Mouse (Mus musculus) telencephalon, adult 2 months (tissue): ENCODE measurements at regions not wholly inside any gene's neighbourhood (a gene's known extent, or its start where the extent isn't known, plus 50 kb on each side); places are given as distances from the start of the nearest gene placed in this dataset.
A peak's percentile ranks its signal among the peaks of the same experiment; 100 is the strongest.

Experiments used
- DNase-seq: peaks from one replicate; pipeline ENCODE4 v3.0.0-alpha.2; 2011; ENCODE audit warnings: low read depth, low spot score

GRCm38 (mm10) chr16:62496697-62497096, 289.9 kb downstream of the Nsun3 start:
- no peak for DNase-seq

GRCm38 (mm10) chr16:62470133-62470532, 316.5 kb downstream of the Nsun3 start:
- DNase-seq: peak; percentile 24

GRCm38 (mm10) chr16:62469286-62469685, 317.3 kb downstream of the Nsun3 start:
- no peak for DNase-seq

- DNase-seq: no peak
These were observed 317.8 kb downstream of the Nsun3 start for GRCm38 (mm10) chr16:62468846-62469245.

- no peak for DNase-seq
These were observed 326.6 kb downstream of the Nsun3 start for GRCm38 (mm10) chr16:62459949-62460551.

- no peak for DNase-seq
These were observed 336.9 kb downstream of the Nsun3 start for GRCm38 (mm10) chr16:62449735-62450134.

- no peak for DNase-seq
These were observed 339.2 kb downstream of the Nsun3 start for GRCm38 (mm10) chr16:62447380-62447779.

GRCm38 (mm10) chr16:62441197-62441596, 345.4 kb downstream of the Nsun3 start:
- peak; percentile 78 for DNase-seq

- DNase-seq: peak; percentile 72
These were observed 353.5 kb downstream of the Nsun3 start for GRCm38 (mm10) chr16:62433125-62433524.

GRCm38 (mm10) chr16:62414485-62414884, 372.1 kb downstream of the Nsun3 start:
- no peak for DNase-seq

- peak; percentile 38 for DNase-seq
These were observed 379.0 kb downstream of the Nsun3 start for GRCm38 (mm10) chr16:62407526-62408165.

GRCm38 (mm10) chr16:62406458-62406857, 380.2 kb downstream of the Nsun3 start:
- no peak for DNase-seq

- DNase-seq: no peak
These were observed 429.3 kb downstream of the Nsun3 start for GRCm38 (mm10) chr16:62357279-62357678.

GRCm38 (mm10) chr16:62356349-62356748, 430.3 kb downstream of the Nsun3 start:
- no peak for DNase-seq

- DNase-seq: peak; percentile 9
These were observed 430.8 kb downstream of the Nsun3 start for GRCm38 (mm10) chr16:62355830-62356270.

- no peak for DNase-seq
These were observed 459.1 kb downstream of the Nsun3 start for GRCm38 (mm10) chr16:62327378-62328036.

- no peak for DNase-seq
These were observed 460.9 kb downstream of the Nsun3 start for GRCm38 (mm10) chr16:62325534-62326244.

GRCm38 (mm10) chr16:62322809-62323208, 463.8 kb downstream of the Nsun3 start:
- DNase-seq: no peak

- DNase-seq: peak; percentile 70
These were observed 497.7 kb downstream of the Nsun3 start for GRCm38 (mm10) chr16:62288948-62289347.
